Mouse (Mus musculus): ENCODE measurements around the gene Pdcd5.

Pdcd5 gene

DNA sequence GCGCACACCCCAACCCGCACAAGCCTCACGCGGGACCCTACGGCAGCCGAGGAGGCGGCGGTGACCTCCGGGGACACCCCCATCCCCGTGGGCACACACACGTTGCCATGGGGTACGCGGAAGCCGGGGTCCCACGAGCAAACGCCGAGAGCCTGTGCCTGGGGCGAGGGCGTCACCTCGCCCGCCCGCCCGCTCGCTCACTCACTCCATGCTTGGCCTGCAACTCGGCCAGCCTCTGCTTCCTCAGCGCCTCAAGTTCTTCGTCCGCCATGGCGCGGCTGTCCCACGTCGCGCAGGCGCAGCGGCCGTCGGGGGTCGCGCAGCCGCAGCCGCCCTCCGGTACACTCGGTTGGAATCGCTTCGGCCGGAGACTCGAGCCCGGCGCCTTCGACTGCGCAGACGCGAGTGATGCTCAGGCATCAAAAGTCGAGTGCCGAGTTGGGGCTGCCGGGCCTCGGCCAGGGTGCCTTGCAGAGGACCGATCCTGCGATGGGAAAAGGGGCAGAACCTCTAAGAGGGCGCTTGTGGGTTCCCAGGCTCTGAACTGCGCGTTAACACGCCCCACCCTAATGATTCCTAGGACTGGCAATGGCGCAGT, at the start of gene Pdcd5:
TSS of gene Pdcd5 (minus strand) at position 421 of the 598 bp plus-strand sequence.
- peak; percentile 95 for DNase-seq

DNA sequence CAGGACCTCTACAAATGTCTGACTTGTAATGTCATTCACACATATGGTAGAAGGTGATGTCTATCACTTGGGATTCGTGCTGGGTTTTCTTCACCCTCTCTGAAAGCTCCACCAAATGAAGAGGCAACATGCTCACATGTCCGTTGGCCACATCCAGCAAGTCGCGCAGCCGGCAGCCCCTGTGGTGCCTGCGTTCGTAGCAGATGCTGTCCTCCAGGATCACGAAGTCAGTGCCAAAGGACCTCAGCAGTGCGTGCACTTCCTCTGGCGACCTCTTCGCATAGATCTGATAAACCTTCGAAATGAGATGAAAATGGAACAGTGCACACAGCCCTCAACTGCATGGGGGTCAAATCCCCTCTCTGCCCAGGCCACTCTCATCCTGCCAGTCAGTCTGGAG, 45.3 kb upstream of the Pdcd5 start:
- DNase-seq: no peak

DNA sequence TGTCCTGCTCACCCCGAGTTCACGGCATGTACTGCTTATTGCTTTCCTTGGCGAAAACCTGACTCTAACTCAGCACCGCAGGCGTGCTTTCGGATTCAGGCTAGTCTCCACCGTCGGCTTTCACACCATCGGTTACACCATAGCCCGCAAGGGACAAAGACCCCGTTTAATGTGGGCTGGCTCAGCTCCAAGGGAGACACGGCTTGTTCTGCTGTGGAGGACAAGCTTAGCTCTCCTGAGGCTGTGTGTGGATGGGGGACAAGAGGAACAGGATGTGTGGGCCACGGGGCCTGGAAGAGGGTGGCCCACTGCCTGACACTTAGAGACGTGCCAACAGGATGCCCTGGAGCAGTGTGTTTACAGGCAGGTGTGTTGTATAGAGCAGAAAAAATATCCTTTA, 44.8 kb upstream of the Pdcd5 start:
- no peak for DNase-seq

DNA sequence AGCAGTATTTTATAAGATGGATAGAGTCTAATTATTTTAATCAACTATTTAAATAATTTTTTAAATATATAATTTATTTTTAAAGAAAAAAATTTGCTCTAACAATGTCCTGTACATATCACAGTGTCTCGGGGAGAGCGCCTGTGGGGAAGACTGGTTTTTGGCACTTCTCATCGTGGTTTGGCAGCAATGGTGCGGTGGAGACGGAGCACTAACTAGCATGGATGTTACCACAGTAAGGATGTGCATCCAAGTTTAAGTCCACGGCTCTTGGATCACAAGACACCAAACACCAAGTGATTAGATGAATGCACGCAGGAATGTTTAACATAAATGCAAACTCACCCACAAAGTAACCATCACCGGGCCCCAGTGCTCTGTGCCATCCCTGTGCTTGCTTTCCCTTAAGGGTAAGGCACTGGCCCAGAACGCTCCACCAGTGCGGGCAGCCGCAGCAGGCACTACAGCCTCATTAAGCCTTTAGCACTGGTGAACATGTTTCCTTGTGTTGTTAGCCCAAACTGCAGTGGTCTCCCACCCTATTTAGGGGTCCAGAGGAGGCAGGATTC, 41.5 kb upstream of the Pdcd5 start:
- DNase-seq: no peak

DNA sequence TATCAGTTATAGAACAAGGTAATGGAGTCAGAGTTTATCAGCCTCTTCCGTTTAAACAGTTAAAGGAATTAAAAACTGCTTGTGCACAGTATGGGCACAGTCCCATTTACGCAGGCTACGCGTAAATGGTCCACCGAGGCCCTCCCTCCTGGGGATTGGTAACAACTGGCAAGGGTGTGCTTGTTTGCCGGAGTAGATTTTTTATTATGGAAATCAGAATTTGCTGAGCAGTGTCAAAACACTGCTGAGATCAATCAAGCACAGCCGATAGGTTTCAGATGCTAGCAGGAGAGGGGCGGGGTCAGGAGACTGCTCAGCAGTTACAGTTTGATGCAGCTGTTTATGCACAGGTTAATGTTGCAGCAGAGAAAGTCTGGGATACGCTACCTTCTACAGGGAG, 41.0 kb upstream of the Pdcd5 start:
- DNase-seq: no peak

DNA sequence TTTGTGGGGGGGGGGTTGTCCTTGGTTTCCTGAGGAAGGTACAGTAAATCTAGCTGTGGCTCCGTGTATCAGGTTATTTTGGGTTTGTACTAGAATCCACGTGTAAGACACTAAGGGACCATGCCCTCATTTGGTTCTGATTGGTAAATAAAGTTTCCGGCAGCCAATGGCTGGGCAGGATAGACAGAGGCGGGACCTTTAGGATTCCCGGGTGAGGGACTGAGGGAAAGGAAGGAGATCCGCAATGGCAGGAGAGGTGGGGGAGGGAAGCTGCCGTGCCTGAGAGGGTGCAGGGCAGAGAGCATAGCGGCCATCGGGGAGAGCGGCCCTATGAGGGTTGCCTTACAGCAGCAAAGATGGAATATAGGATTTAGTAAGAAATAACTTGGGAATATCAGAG, 39.9 kb upstream of the Pdcd5 start:
- DNase-seq: no peak

DNA sequence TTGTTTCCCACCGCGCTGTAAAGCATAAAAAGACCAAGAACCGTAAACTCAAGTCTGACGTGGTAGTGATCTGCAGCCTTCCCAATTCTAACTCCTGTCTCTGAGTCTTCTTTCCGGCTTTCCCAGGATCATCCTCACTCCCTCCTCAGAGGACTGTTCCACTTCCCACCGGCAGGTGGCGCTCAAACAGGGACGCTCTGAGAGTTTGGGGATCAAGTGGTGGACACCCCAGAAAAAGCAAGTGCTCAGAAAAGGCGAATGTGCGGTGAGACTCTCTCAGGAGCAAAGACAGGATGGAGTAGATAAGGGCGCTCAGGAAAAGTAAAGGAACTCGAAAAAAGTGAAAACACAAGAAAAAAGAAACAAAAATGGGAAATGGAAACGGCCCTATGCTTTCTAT, 39.4 kb upstream of the Pdcd5 start:
- peak; percentile 30 for DNase-seq

DNA sequence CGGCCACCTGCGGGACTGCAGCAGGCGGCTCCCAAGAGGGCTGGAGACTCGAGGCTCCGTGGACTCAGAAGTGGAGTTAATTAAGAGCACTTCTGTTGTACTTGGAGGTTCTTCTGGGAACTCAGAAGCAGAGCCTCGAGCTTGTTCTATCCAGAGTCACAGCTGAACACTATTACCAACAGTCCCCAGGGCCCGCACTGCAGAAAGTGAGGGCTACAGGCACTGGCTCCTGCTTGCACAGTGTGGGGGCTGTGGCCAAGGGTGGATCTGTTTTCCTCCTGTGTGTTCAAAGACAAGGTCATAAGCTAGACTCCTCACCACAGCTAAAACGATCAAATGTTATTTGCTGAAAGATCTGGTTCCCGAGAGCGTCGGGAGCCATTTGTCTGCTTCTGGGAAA, 38.9 kb upstream of the Pdcd5 start:
- DNase-seq: no peak

DNA sequence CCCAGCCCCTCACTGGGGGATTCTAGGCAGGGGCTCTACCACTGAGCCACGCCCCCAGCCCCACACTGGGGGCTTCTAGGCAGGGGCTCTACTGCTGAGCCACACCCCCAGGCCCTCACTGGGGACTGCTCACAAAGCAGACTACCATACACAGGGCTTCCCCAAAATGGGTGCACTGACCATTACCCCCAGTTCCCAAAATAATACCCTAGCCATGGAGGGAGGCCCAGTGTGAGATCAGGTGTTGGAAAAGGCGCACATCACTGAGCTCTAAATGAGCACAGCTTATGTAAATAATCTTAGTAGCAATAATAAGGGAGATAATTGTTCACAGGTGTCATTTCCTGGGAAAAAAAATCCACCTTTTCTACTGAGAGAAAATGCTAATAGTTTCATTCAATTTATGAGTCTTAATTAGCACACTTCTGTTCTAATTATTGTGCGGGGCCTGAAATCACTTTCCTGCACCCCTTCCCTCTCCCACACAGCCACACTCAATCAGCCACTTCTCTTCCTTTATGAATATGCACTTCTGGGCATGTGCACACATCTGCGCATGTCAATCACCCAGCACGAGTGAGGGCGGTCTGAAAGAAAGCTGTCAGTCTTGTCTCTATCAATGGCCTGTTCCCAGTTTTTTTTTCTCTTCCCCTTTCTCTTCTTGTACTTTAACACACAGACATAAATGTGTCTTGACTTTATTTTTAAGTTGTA, 36.2 kb upstream of the Pdcd5 start:
- no peak for DNase-seq

DNA sequence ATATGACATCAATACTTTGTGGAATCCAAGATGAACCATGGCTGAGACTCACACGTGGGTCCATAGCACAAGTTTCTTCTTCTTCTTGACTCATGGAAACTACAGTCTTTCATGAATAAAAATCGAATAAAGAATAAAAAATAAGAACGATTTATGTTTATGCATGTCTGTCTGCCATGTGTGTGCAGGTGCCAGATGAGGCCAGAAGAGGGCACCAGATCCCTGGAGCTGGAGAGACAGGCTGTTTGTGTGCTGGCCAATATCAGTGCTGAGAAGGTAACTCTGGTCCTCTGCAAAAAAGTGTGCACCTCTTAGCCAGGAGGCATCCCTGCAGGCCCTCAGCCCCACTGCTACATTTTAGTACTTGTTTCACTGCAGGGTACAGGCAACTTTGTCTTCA, 34.2 kb upstream of the Pdcd5 start:
- no peak for DNase-seq

DNA sequence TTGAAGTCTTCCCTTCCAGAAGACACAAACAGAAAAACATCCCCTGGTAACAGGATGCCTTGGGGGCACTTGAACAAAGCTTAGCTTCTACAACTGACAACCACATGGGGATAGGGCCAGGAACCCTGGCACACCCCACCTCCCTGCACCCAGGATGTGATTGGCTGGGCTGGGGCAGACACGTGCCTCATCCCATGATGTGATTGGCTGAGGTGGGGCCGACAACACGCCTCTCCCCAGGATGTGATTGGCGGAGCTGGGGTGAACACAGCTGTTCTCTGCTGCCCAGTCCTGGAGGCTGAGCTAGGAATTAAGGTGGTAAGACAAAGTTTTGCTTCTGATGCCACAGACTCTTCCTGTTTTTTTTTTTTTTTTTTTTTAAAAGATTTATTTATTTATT, 31.7 kb upstream of the Pdcd5 start:
- DNase-seq: no peak

DNA sequence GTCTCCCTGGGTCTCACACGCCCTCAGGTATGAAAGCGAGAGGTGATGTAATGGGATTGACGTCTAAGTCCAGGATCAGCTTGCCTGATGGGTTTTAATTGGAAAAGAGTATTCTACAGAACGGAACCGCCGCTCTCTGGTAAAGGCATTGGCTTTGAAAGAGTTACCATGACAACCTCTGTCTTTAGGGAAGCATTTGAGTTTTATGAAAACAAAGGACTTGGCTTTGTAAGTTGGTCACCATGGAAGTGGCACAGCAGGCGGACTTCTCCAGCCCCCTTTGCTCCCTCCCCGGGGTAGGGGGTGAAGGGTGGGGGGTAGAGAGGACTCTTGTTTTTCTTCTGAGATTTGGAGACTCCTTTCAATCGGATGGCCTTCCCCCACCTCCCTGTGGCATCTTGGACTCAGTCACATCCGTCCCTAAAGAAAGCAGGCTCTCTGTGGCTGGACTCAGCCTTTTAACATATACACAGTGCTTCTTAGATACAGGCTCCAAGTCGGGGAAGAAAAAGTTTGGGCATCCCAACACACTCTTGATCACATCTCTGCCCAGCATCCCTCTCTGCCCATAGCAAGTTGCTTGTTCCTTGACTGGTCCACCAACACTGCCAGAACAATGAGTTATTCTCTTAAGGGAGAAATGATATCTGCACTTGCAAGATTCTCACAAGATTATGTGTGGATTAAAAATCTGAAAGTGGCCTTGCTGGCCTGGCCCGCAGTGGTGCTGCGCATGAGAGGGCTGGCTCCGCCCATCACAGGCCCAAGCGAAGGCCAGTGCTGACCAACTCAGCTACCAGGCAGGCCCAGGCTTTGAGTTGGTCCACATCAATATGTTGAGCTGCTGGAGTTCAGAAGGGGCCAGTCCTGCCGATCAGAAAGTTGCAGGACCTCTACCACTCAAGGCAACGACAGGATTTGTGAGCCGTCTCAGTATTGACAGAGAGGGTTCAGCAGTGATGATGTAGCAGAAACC, 21.0 kb upstream of the Pdcd5 start:
- peak; percentile 33 for DNase-seq

DNA sequence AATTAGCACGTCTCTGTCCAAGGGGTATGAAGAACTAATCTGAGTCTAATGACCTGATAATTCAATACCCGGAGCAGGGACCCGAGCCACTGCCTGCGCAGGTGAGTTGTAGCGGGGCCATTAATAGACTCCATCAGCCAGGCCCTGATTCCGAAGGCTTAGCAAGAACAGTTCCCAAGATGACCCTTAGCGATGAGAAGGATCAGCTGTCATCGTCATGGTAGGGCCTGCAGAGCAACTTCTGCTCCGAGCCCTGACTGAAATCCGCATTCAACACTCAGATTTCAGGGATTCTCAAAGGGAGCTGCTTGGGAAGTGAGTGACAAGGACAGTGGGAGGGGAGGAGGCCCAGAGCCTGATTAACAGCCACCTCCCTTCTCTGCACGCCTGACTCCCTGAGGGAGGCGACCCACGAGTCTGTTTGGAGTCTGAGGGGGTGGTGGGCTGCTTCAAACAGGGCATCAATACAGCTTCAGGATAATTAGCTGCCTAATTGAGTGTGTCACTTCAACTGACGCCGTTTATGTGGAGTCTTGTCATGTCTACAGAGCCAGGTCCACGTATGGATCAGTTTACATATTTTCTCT, 16.6 kb upstream of the Pdcd5 start:
- DNase-seq: no peak

DNA sequence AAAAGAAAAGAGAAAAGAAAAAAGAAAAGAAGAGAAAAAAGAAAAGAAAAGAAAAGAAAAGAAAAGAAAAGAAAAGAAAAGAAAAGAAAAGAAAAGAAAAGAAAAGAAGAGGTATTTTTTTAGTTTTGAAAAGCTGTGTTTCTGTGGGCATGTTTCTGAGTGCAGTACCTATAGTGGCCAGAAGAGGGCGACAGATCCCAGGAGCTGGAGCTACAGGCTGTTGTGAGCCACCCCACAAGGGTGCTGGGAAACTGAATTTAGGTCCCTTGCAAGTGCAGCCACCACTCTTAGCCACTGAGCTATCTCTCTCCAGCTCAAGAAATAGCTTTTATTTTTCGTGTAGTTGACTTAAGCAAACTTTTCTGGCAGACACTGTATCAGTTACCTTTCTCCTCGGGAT, 11.9 kb upstream of the Pdcd5 start:
- DNase-seq: no peak

DNA sequence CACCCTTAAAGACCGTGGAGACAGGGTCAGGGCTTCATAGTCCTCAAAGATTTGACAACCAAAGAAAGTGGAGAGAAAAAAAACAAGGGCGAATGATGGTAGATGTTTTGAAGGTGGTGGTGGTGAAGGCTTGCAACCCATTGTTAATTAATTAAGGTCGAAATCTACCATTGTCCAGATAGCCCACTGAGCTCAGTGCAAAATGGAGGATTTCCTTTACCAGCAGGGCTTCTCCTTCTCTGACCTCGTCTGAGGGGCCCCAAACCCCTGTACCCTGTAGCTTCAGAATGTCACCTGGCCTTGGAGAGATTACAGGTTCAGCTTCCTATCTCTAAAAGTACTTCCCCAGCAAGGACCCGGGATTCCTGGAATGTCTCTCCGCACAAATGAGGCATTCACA, 10.5 kb upstream of the Pdcd5 start:
- no peak for DNase-seq

DNA sequence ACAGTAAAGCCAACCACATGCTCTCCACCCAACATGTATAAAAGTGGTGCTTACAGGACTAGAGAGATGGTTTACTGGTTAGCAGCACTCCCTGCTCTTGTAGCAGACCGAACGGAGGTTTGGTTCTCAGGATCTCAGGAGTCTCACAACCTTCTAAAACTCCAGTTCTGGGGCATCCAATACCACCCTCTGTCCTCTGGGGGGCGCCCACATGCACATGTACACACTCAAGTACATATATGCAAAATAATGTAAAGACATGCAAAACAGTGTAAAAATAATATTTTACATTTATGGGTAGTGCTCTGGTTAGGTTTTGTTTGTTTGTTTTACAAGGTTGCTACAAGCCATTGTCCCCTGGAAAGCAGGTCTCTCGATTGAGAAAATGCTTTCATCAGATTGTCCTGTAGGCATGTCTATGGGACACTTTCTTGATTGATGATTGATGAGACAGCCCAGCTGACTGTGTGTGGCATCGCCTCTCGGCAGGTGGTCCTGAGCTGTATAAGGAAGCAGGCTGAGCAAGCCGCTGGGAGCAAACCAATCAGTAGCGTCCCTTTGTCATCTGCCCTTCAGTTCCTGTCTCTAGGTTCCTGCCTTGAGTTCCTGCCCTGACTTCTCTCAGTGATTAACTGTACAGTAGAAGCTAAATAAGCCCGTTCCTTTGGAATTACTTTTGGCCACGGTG, 4.4 kb upstream of the Pdcd5 start:
- DNase-seq: no peak

DNA sequence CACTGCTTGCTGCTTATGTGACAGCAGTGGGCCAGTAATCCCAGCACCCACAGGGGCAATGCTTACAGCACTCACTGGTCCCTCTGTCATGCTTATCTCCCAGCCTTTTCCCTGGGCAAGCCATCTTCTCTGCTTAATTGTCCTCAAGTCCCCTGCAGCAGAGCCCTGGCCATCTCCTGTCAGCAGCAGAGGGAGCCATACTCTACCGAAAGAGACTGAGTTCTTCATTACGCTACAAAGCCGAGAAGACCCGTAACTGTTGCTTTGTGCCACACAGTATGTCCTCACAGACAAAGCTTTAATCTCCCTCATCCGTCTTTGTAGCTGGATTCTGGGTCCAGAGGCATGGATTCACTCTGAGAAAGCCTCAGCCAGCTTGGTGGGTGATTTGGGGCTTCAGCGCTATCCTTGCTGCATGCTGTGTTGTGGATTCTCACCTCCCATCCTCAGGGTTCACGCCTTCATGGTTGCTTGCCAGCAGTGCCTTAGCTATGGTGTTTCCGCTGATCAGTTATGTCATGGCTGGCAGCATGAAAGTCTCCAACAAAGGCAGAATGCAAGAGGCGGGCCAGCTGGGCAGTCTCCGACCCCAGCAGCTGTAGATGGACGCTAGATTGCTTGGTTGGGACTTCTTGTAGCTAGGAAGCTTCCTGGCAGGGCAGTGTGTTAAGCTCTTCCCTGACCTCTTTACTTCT, 3.5 kb upstream of the Pdcd5 start:
- DNase-seq: no peak

DNA sequence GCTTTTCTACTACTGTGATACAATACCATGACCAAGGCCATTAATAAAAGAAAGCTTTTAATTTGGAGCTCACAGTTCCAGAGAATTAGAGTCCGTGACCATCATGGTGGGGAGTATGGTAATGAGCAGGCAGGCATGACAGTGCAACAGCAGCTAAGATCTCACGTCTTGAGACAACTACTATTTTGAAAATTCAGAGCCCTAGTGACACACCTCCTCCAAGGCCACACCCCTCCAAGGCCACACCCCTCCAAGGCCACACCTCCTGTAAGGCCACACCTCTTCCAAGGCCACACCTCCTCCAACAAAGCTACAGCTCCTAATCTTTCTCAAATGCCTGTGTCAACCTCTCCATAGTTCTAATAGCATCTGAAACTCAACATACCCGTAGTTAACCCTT, 1.8 kb upstream of the Pdcd5 start:
- peak; percentile 53 for DNase-seq

DNA sequence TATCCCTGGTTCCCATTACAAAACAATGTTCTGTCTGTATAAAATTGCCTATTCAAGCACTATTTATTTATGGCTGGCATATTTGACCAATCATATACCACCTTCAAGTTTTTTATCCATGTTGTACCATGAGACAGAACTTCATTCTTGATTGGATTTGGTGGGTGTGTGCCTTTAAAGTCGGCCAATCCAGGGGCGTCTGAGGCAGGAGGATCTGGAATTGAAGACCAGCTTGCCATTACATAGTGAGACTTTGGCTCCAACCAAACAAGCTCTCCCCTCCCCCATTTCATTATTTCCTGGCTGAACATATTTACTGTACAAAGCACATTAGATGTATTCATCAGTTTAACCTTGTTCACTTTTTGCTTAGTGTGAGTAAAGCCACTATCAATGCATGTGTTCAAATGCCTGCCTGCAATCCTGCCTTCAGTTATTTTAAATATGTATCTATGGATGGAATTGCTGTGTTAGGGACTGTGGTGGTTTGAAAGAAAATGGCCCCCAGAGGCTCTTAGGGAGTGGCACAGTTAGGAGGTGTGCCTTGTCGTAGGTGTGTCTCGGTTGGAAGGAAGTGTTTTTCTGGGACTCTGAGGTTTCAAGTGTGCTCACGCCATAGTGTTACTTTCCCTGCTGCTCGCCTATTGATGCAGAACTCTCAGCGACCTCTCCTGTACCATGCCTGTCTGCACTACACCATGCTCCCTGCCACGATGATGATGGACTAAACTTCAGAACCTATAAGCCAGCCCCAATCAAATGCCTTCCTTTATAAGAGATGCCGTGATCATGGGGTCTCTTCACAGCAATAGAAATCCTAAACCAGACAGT, 1.1 kb upstream of the Pdcd5 start:
- DNase-seq: no peak

DNA sequence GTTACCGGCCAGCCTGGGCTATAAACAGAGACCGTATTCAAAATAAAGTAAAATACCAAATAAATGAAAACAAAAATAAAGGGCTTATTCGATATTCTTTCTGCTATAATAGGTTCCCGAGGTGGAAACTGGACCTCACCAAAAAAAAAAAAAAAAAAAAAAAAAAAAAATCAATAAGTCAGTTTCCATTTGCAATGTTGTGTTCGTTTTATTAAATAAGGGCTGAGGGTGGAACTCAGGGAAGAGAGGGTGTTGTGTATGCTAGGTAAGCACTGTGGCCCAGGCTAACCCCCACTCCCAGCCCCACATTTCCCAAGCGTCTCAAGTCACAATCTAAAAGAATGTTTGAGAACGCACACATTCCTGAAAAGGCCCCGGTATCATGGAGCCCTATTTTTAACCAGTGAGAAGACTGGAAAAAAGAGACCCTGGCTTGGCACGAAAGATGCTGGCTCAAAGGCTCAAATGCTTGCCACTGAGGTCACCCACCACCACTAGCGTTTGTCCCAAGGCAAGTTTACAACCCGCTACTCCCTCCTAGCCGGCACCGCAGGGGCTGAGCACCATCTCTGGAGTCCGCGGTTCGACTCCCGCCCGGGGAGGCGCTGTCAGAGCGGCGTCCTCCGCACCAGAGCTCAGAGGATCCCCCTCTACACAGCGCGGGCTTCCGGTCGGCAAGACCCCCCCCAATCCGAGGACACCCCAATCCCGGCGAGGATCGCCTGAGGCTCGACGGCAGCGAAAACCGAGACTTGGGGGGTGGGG, 822 bp downstream of the Pdcd5 start:
- peak; percentile 51 for DNase-seq

Data from cerebellum, adult 9-11 months (tissue).